Mouse (Mus musculus): Measurements from ENCODE around the gene Chst5.
A peak's percentile ranks its signal among the peaks of the same experiment; 100 is the strongest.
"Not testable (repeated sequence)": the region's sequence is repeated elsewhere in the genome, so short reads cannot be mapped to it uniquely, and the experiment has no call there.

Chst5 gene

GRCm38 (mm10) chr8:111909621-111910450 lies at the start of gene Chst5:
Gene Chst5, minus strand, starts transcription at chr8:111910447.
- peak; percentile 21 to 35 for DNase-seq

GRCm38 (mm10) chr8:111957231-111957630 lies 47.0 kb upstream of the Chst5 start:
- DNase-seq: no peak

GRCm38 (mm10) chr8:111955879-111956278 lies 45.6 kb upstream of the Chst5 start:
- DNase-seq: no peak

- no peak for DNase-seq
Measured at GRCm38 (mm10) chr8:111954844-111955594, 44.8 kb upstream of the Chst5 start.

GRCm38 (mm10) chr8:111951936-111952335 lies 41.7 kb upstream of the Chst5 start:
- no peak for DNase-seq

- DNase-seq: no peak
Measured at GRCm38 (mm10) chr8:111951317-111951716, 41.1 kb upstream of the Chst5 start.

GRCm38 (mm10) chr8:111950846-111951245 lies 40.6 kb upstream of the Chst5 start:
- DNase-seq: no peak

GRCm38 (mm10) chr8:111947954-111948353 lies 37.7 kb upstream of the Chst5 start:
- no peak for DNase-seq

GRCm38 (mm10) chr8:111947144-111947543 lies 36.9 kb upstream of the Chst5 start:
- DNase-seq: no peak

- DNase-seq: no peak
Measured at GRCm38 (mm10) chr8:111943544-111943943, 33.3 kb upstream of the Chst5 start.

GRCm38 (mm10) chr8:111941101-111941454 lies 30.8 kb upstream of the Chst5 start:
- peak; percentile 76 to 83 for DNase-seq

- peak; percentile 99 for DNase-seq
Measured at GRCm38 (mm10) chr8:111940171-111941100, 30.2 kb upstream of the Chst5 start, which contains the start of gene Gabarapl2. Gene Gabarapl2, plus strand, starts transcription at chr8:111940703.

- DNase-seq: peak; percentile 44 to 60
Measured at GRCm38 (mm10) chr8:111939516-111940142, 29.4 kb upstream of the Chst5 start.

GRCm38 (mm10) chr8:111938076-111938985 lies 28.1 kb upstream of the Chst5 start:
- DNase-seq: not testable (repeated sequence)

- DNase-seq: no peak
Measured at GRCm38 (mm10) chr8:111937184-111937583, 26.9 kb upstream of the Chst5 start.

GRCm38 (mm10) chr8:111934201-111934600 lies 24.0 kb upstream of the Chst5 start:
- DNase-seq: no peak

- DNase-seq: peak; percentile 91 to 95
Measured at GRCm38 (mm10) chr8:111933348-111934076, 23.3 kb upstream of the Chst5 start, which contains the start of gene Tmem231. Gene Tmem231, minus strand, starts transcription at chr8:111933881.

- DNase-seq: peak; percentile 80 to 87
Measured at GRCm38 (mm10) chr8:111932580-111933336, 22.5 kb upstream of the Chst5 start.

GRCm38 (mm10) chr8:111931721-111932120 lies 21.5 kb upstream of the Chst5 start:
- no peak for DNase-seq
